Mouse (Mus musculus): ENCODE data around the gene 1810013L24Rik.
A peak's percentile ranks its signal among the peaks of the same experiment; 100 is the strongest.
"Not testable (repeated sequence)": the region's sequence is repeated elsewhere in the genome, so short reads cannot be mapped to it uniquely, and the experiment has no call there.

The 1810013L24Rik gene

GRCm38 (mm10) chr16:8836876-8837275 lies 7.0 kb downstream of the 1810013L24Rik start:
- no peak for DNase-seq (ENCODE audit: low spot score in 2 of 2)

GRCm38 (mm10) chr16:8837595-8837994 lies 7.7 kb downstream of the 1810013L24Rik start:
- DNase-seq (ENCODE audit: low spot score in 2 of 2), result no peak

- DNase-seq (ENCODE audit: low spot score in 2 of 2), result no peak
These were observed 9.0 kb downstream of the 1810013L24Rik start for GRCm38 (mm10) chr16:8838921-8839320.

- DNase-seq (ENCODE audit: low spot score in 2 of 2), result no peak
These were observed 10.7 kb downstream of the 1810013L24Rik start for GRCm38 (mm10) chr16:8840557-8840956.

- no peak for DNase-seq (ENCODE audit: low spot score in 2 of 2)
These were observed 13.1 kb downstream of the 1810013L24Rik start for GRCm38 (mm10) chr16:8842962-8843361.

- DNase-seq (ENCODE audit: low spot score in 2 of 2), result no peak
These were observed 13.8 kb downstream of the 1810013L24Rik start for GRCm38 (mm10) chr16:8843580-8844175.

- no peak for DNase-seq (ENCODE audit: low spot score in 2 of 2)
These were observed 16.1 kb downstream of the 1810013L24Rik start for GRCm38 (mm10) chr16:8845986-8846385.

GRCm38 (mm10) chr16:8848309-8849068 lies 18.6 kb downstream of the 1810013L24Rik start:
- no peak for DNase-seq (ENCODE audit: low spot score in 2 of 2)

GRCm38 (mm10) chr16:8849929-8850328 lies 20.0 kb downstream of the 1810013L24Rik start:
- DNase-seq (ENCODE audit: low spot score in 2 of 2), result no peak

GRCm38 (mm10) chr16:8855143-8855542 lies 25.2 kb downstream of the 1810013L24Rik start:
- DNase-seq (ENCODE audit: low spot score in 2 of 2), result no peak

- no peak for DNase-seq (ENCODE audit: low spot score in 2 of 2)
These were observed 26.9 kb downstream of the 1810013L24Rik start for GRCm38 (mm10) chr16:8856820-8857219.

GRCm38 (mm10) chr16:8862336-8862987 lies 32.6 kb downstream of the 1810013L24Rik start:
- no peak for DNase-seq (ENCODE audit: low spot score in 2 of 2)

GRCm38 (mm10) chr16:8864223-8864631 lies 34.3 kb downstream of the 1810013L24Rik start:
- DNase-seq (ENCODE audit: low spot score in 2 of 2), result no peak

- DNase-seq (ENCODE audit: low spot score in 2 of 2), result no peak
These were observed 37.6 kb downstream of the 1810013L24Rik start for GRCm38 (mm10) chr16:8867406-8867955.

- DNase-seq (ENCODE audit: low spot score in 2 of 2), result no peak
These were observed 38.6 kb downstream of the 1810013L24Rik start for GRCm38 (mm10) chr16:8868506-8868905.

GRCm38 (mm10) chr16:8869715-8870114 lies 39.8 kb downstream of the 1810013L24Rik start:
- peak; percentile 60 to 79 for DNase-seq (ENCODE audit: low spot score in 2 of 2)

- DNase-seq (ENCODE audit: low spot score in 2 of 2), result no peak
These were observed 41.5 kb downstream of the 1810013L24Rik start for GRCm38 (mm10) chr16:8871376-8871775.

GRCm38 (mm10) chr16:8872019-8872418 lies 42.1 kb downstream of the 1810013L24Rik start:
- DNase-seq (ENCODE audit: low spot score in 2 of 2), result no peak

GRCm38 (mm10) chr16:8872486-8872885 lies 42.6 kb downstream of the 1810013L24Rik start:
- no peak for DNase-seq (ENCODE audit: low spot score in 2 of 2)

- no peak for DNase-seq (ENCODE audit: low spot score in 2 of 2)
These were observed 50.2 kb downstream of the 1810013L24Rik start for GRCm38 (mm10) chr16:8880076-8880475.

- peak; percentile 68 to 90 for DNase-seq (ENCODE audit: low spot score in 2 of 2)
These were observed 53.9 kb downstream of the 1810013L24Rik start for GRCm38 (mm10) chr16:8883674-8884241.

- not testable (repeated sequence) for DNase-seq (ENCODE audit: low spot score in 2 of 2)
These were observed 64.3 kb downstream of the 1810013L24Rik start for GRCm38 (mm10) chr16:8894214-8894613.
